Mouse (Mus musculus) gastrocnemius, postnatal 36 days (tissue): ENCODE results near the gene Ninj1. TPM values are rescaled to one million over a fixed set of nuclear protein-coding genes. Genes with fewer than 3 reads are reported as not detected.
A peak's percentile ranks its signal among the peaks of the same experiment; 100 is the strongest.

Experiments used
- DNase-seq, 2 experiments: peaks; one replicate each; pipeline ENCODE4 v3.0.0; 2022
- intact Hi-C: fragments of 180-260 bp; cut with DNase I; formaldehyde crosslinking; loops from one replicate; pipeline ENCODE4 v1.15.1; 2025
- total RNA-seq, 2 experiments: library from RNA; stranded (reverse); gene quantifications; 2 replicates each; pipeline ENCODE4 v1.2.3; 2021

Ninj1 gene
- total RNA-seq, 2 experiments from 2014 or later, result 15.1 to 15.7 TPM

DNA sequence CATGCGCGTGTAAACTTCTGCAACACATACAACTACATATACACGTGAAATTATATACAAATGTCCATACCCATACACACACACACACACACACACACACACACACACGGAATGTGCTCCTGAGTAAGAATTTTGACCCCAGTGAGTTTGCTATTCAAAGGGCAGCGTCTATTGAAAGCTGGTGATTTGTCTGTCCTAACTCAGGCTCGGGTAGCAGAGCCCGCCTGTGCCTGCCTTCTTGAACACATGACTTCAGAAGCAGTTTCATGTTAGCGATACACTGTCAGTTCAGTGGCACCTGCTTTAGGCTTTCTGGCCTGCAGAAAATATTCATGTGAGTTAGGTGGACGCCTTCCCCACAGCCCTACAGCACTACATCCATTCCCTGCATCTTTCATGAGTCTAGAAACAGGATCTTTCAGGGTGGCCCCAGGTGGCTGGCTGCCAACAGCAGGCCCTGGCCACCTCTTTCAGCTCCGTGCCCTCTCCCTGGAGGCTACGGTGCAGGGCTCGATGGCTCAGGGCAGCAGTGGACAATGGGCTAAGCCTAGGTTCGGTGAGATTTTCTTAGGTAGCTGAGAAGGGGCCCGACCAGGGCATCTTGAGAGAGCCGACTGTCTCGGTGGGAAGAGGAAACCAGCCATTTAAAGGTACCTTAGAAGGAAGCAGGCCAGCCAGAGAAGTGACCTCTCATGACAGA lies 5.0 kb downstream of the Ninj1 start:
- intact Hi-C loops, result no loop called here

DNA sequence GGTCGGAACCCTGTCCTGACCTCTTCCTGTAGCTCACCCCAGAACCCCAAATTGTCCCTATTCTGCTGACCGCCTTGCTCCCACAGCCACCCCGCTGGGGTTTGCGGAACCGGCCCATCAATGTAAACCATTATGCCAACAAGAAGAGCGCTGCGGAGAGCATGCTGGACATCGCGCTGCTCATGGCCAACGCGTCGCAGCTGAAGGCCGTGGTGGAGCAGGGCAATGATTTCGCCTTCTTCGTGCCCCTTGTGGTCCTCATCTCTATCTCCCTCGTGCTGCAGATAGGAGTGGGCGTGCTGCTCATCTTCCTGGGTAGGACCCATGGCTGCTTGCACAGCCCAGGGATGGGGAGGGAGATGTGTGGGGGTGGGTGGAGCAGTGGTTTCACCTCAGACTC lies 6.4 kb downstream of the Ninj1 start:
- no peak for DNase-seq
- intact Hi-C loops, result no loop called here

More for the DNA sequence above, 5.0 kb downstream of the Ninj1 start:
- no peak for DNase-seq

DNA sequence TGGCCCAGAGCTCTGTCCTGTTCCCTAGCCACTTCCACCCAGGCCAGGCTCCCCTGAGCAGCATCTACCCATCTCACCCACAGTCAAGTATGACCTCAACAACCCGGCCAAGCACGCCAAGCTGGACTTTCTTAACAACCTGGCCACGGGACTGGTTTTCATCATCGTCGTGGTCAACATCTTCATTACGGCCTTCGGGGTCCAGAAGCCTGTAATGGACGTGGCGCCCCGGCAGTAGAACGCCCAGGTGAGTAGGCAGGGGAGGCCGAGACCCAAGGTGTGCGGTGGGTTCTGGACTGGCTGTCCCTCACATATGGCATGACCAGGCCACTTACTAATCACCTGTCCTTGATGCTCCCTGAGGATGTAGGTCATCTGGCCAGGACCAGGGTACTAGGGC lies 7.5 kb downstream of the Ninj1 start:
- intact Hi-C loops, result no loop called here
- no peak for DNase-seq

DNA sequence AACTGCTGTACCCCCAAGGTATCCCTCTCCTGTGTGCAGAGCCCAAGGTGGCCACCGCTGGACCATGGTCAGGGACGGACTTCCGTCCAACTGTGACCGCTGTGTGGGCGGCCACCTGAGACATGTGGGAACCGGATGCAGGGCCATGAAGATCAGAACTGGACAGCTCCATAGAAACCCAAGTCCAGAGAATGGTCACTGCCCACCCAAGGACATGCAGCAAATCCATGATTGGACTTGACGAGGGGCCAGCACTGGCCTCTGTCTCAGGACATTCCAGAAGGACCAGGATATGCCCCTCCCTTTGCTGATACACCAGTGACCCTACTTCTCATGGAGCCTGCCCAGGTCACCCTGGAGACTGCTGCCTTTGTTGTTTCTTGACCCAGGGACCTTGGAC lies 8.4 kb downstream of the Ninj1 start:
- intact Hi-C loops, result no loop called here
- DNase-seq, result no peak

DNA sequence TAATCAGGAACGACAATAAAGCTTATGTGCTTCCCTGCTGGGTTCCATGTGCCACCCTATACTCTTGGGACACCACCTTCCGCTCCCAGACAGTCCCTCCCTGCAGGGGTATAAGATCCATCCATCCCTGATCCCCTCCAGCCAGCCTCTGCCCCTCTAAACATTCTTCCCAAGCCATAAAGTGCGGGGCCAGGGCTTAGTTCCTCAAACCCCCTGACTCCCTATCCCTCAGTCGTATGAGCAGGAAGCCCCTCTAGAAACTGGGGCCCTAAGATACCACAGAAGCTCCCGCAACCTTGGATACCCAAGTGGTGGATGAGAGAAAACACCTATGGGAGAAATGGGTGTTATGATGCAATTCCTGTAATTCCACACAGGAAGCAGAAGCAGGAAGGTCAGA lies 8.9 kb downstream of the Ninj1 start:
- DNase-seq, result no peak
- intact Hi-C loops, result no loop called here

DNA sequence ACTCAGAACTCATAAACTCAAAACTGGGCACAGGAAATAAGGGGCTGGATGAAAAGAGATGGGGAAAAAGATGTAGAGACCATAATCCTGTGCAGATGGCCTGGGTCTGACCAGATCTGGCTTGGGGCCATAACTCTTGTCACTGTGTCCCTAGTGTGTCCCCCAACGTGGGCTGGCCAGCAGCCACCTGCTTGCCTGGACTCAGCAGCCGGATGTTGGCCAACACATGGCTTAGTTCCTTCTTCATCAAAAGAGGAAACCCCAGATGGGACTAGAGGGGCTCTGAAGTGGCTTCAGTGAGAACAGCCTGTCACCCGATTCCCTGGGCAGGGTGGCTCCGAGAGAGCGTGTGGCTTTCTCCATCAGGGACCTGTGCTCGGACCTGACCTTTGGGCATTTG lies 9.5 kb downstream of the Ninj1 start:
- no peak for DNase-seq
- intact Hi-C loops, result no loop called here

DNA sequence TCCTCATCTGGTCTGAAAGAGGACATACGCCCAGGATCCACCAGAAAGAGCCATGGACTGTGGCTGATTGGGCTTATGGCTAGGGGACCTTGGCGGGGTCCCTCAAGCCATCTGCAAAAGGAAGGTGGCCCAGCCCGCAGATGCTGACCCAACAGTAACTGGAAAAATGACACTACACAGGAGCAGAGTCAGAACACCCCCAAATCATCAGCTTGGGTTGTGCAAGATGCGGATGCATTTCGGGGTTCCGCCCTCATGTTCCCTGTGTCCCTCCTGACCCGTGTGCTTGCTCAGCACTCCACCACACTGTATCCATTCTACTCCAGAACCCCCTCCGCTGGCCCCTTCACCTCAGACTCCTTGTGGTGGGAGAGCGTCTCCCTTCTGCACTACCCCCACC lies 11.4 kb downstream of the Ninj1 start:
- DNase-seq, result no peak
- intact Hi-C loops, result no loop called here

DNA sequence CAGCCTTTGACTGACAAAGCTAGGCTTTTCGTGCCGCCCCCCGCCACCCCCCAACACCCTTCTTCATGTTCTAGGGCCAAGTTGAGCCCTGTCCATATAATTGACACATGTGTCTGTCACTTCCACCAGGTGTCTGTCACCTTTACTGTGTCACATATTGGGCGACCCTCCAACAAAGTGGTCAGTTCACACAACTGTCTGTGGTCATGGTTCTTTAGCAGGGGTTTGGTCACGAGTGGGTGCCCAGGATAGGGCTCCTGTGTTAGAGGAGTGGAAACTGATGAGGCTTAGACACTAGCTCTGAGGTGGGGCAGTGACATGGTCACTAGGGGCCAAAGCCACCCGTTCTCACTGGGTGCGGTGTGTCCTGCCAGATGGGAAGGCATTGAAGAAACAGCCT lies 12.6 kb downstream of the Ninj1 start:
- intact Hi-C loops, result no loop called here
- DNase-seq, result no peak

DNA sequence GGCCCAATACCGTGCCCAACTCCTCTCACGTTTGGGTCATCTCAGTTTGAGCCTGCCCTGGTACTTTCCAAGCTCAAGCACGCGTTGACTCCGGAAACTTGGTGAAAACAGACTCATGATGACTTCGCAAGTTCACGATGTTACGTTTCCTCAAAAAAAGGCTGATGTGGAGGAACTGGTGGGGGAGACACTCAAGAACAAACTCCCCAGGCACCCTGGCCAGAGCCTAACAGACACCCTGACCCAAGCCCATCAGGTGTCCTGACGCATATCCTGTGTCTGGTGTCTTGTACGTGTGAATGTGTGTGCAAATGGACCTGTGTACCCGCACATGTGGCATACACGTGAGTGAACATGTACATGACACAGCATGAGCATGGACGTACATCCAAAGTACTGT lies 13.4 kb downstream of the Ninj1 start:
- no peak for DNase-seq
- intact Hi-C loops, result no loop called here

DNA sequence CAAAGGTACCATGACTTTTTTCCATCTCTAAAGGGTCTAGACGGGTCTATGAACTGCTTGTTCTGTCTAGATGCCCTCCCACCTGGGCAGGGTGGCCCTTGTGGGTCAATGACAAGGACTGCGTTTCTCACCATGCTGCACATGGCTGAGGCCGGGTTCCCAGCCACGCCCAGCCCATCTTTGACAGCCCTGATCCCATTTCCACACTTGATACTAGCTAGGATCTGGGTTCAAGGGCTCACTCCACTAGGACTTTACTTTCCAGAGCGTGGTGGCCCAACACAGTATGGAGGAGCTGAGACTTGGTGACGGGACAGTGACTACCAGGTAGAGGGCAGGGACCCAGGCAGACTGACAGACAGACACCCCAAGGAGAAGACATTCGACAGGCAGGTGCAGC lies 15.3 kb downstream of the Ninj1 start:
- intact Hi-C loops, result no loop called here
- DNase-seq, result no peak

DNA sequence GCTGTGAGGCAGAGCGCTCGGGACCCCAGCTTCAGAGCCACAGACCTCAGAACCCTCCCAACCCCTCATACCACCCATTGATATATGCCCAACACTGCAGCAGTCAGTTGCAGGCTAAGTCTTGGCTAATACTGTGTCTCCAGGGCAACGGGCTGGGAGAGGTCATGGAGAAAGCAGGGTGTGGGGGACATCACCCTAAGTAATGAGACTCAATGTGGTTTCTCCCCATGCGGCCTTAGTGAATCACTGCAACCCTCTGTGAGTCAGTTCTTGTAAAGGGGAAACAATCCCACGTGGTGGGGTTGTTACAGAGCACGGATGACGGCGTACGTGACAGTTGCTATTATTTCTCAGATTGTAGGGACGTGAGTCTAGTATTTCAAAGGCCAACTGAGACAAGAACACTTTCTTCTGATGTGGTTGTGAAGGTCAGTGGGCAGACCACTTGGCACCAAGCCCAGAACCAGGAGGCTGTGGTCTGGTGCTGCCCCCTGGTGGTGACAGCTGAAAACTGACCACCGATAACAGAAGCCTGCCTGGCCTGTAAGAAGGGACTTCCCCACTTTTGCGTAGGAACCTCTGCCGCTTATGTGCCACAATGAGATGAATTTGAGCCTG lies 18.2 kb downstream of the Ninj1 start:
- intact Hi-C loops, result no loop called here
- DNase-seq, result peak; percentile 73 to 80

DNA sequence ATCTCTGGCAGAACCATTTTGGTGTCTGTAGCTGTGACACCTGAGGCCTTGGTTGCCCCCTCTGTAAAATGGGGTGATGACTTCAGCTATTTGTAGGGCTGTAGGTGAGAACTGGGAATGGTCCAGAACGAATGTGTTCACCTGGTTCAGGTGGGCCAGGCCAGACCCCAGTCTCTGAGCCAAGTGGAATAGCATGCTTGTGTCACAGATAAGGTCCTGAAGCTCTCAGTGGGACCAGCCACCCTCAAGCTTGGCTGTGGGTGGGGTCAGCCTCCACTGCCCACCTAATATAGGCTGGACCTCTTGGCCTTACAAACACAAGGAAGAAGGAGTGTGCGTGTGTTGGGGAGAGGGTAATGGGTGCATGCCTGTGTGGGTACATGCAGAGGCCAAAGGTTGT lies 19.1 kb downstream of the Ninj1 start:
- intact Hi-C loops, result no loop called here
- DNase-seq, result no peak

DNA sequence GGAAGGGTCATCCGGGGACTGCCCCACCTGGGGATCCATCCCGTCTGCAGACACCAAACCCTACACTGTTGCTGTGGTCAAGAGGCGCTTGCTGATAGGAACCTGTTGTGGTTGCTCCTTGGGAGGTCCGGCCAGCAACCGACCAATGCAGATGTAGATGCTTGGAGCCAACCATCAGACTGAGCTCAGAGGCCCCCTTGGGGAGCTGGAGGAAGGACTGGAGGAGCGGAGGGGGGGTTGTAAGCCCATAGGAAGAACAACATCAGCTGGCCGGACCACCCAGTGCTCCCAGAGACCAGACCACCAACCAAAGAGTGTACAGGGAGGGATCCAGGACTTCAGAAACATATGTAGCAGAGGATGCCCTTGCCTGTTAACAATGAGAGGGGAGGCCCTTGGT lies 22.0 kb downstream of the Ninj1 start:
- no peak for DNase-seq
- intact Hi-C loops, result no loop called here

DNA sequence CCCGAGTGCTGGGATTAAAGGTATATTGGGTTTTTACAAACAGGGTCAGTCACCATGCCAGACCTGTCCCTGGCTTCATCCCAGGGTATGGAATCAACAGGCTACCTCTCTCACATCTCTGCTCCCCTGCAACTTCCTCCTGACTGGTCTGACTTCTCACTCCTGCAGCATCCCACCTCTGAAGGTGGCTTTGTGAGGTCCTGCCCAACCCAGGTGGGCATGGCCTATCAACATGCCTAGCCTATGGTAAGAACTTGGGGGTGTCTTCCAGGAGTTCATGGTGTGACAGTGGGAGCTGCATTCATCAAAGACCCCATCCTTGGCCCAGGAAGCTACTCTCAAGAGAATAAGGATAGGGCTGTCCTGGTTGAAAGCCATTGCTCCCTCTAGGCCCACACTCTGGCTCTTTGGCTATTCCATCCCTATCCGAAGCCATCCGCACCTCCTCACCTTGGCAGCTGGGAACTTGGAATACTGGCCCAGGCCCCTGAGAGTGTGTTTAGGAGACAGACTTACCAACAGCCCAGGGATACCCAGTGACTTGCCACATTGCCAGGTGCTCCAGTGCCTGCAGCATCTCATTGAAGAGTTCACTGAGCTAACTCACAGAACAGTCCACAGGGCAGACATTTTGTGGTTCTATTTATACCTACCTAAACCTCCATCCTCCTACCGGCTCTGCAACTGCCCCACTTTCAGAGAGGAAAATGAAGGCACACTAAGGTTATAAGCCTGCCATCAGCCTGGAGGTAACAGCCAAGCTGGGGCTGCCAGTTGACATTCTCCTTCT lies 25.6 kb downstream of the Ninj1 start:
- intact Hi-C loops, result no loop called here
- no peak for DNase-seq

DNA sequence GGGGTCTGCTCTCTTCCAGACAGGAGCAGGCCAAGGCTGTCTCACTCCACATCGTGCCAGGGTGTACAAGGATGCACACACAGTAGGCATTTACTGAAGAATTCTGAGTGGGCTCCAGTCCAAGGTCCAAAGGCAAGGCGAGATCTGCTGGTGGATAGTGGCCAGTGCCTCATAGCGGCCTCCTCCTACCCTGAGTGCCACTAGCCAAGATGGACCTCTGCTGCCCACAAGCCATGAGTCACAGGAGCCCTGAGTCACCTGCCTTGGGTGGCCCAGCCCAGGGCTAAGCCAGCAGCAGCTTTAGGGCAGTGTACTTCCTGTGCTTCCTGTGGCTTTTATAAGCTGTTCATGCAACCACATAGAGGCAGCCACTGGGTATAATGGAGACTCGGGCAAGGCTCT lies 26.2 kb downstream of the Ninj1 start:
- intact Hi-C loops, result no loop called here
- DNase-seq, result no peak

DNA sequence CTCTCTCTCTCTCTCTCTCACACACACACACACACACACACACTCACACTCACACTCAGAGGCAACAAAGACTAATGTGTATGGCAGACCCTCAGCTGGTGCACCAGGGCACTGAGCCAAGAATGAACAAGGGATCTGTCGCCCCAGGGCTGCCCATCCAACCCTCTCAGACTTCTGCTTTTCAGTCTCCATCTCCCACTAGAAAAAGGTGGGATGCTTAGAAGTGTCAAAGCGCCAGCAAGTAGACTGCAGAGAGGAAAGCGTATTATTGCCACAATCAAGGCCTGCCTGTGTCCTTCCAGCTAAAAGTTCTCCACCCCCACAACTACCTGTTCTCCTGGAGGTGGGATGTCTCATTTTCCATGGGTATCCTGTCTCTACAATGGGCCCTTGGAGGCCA lies 27.2 kb downstream of the Ninj1 start:
- intact Hi-C loops, result no loop called here
- no peak for DNase-seq

DNA sequence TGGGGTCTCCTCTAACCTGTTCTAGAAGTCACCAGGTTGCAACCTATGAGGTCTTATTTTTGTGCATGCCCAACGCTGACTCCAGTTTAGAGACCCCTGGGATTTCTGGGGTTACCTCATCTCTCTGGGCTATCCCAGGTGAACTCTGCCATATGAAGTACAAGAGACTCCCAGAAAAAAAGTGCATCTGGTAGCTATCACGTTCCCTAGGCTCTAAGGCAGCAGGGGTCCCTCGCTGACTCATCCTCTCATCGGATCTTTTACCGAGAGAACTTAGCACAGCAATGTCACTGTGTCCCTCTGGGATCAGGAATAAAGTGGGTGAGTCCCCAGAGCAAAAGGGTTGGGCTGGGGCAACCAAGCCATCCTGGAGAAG lies 27.8 kb downstream of the Ninj1 start:
- intact Hi-C loops, result no loop called here
- DNase-seq, result no peak

DNA sequence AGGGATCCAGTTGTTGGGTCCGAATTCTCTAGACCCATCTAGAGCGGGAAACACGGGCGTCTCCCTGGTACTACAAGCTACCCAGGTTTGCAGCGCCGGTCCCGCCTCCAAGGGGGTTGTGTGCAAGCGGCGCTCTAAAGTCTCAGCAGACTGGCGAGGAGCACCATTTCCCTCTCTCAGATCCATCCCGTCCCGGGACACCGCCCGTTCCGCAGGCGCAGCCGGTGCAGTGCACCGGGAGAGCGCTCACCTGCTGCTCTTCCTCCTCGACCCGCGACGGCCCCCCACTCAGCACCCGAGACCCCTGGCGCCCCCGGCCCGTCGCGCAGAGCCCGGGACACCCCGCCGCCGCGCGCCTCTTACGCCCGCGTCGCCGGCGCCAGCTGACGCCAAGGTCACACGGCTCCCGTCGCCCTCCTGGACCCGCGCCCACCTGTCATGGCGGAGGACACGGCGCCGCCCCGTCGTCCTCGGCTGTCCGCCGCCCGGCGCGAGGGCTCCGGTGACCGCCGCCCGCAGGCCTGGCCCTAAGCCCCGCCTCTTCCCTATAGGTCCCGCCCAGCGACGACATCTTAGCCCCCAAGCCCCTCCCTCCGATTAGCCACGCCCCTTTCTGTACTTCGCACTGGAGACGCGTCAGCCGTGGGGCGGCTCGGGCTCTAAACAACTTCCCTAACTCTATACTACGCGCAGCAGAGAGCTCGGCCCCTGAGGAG lies 28.4 kb downstream of the Ninj1 start, which contains the start of gene Card19:
Gene Card19, minus strand, starts transcription at position 534 of the 716 bp plus-strand sequence.
- intact Hi-C loops, result no loop called here
- peak; percentile 95 for DNase-seq

DNA sequence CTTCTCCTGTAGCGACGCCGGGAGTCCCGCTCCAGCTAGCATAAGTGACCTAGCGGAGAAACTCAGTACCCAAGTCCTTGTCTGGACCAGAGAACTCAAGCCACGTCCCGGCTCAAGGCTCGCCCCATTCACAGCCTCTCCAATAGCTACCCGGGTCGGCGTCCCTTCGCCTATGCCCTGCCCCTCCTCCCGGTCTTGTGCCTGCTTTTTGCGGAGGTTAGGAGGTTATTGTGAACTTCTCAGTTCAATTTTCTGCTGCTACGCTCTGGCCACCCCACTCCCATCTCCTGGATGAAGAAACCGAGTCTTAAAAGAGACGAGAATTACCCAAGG lies 28.9 kb downstream of the Ninj1 start:
- intact Hi-C loops, result no loop called here
- DNase-seq, result no peak

DNA sequence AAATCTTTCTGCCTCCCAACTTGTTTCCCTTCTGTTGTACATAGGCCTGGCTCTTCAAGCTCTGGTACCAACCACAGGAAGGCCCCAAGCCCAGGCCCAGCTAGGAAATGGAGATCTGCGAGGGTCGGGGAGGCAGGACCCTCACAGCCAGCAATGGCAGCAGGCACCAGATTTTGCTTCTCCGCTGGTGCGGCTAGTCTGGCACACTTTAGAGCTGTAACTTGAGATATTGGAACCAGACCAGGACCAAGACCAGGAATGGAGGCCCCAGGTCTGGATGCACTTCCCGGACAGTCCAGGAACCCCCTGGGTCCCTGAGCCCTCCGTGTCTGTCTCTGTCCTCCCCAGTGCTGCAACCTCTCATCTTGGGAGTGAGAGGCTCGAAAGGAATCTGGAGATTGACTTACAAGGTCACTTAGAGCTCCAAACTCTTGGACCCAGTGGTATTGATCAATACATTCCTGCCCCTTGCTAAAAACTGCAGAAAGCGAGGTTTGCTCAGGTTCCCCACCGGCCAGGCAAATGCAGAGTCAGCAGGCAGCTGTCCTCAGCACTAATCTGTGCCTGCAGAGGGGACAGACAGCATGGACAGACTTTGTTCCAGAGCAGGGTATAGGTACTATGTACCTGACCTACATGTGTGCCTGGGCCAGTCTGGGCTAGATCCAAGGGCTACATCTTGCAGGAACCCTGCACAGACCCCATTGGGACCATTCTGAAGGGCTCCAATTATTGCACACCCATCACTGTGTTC lies 29.7 kb downstream of the Ninj1 start:
- intact Hi-C loops, result no loop called here
- no peak for DNase-seq

DNA sequence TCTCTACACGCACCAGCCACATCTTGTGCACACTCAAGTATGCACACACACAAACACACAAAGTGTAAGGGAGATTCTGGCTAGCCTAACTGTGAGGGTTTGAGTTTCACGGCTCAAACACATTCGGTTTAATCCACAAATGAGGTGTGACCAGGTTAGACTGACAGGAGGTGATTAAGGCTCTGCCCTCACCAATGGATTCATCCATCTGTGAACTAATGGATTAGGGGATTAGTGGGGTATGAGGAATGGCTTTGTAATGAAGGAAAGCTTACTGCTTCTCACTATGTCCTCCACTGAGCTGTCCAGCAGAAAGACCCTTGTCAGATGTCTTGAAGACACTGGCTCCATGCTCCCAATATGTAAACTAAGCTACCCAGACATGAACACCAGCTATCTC lies 31.4 kb downstream of the Ninj1 start:
- intact Hi-C loops, result no loop called here
- no peak for DNase-seq
